Mouse (Mus musculus) brown adipose tissue, adult 24 weeks (tissue): ENCODE data around the gene Polr1e. TPM values are rescaled to one million over a fixed set of nuclear protein-coding genes. Genes with fewer than 3 reads are reported as not detected.
"Not testable (repeated sequence)": the region's sequence is repeated elsewhere in the genome, so short reads cannot be mapped to it uniquely, and the experiment has no call there.

Experiments used
- H3K27ac ChIP-seq: fragments of 200-500 bp; replicated peaks from 2 replicates; pipeline ENCODE4 v1.5.1; 2012; ENCODE audit warnings: low read depth, mild to moderate bottlenecking, low read length
- H3K4me1 ChIP-seq: fragments of 200-500 bp; 2 replicates; pipeline ENCODE4 v1.6.1; 2012; ENCODE audit warnings: low read length, mixed read lengths; ENCODE audit not compliant: control insufficient read depth, insufficient read depth, insufficient read length
- H3K4me3 ChIP-seq: fragments of 200-500 bp; 2 replicates; pipeline ENCODE4 v1.5.1; 2012; ENCODE audit warnings: low read depth, mild to moderate bottlenecking, low read length, moderate library complexity; ENCODE audit not compliant: insufficient read depth
- polyA plus RNA-seq: library from polyadenylated mRNA; stranded (reverse); fragments of >200 nt; gene quantifications from 2 replicates; pipeline ENCODE4 v1.2.4, GENCODE M21; 2012; ENCODE audit not compliant: missing spikeins, insufficient read depth, insufficient read length

Gene Polr1e
- polyA plus RNA-seq, 1 experiment, result 10.1 TPM

GRCm38 (mm10) chr4:45064577-45064976 is 46.2 kb downstream of the Polr1e start:
- H3K27ac ChIP-seq, result no peak overlapping the region
- no peaks in the 10 kb centered on the region for H3K4me1 ChIP-seq
- H3K4me3 ChIP-seq, result no peak overlapping the region

GRCm38 (mm10) chr4:45066036-45066730 is 47.8 kb downstream of the Polr1e start:
- H3K4me3 ChIP-seq, result no peak overlapping the region
- no peaks in the 10 kb centered on the region for H3K4me1 ChIP-seq
- H3K27ac ChIP-seq, result no peak overlapping the region

GRCm38 (mm10) chr4:45067742-45068141 is 49.4 kb downstream of the Polr1e start:
- Histone ChIP-seq H3K4me3 (no peak overlapping the region), H3K27ac (no peak overlapping the region)

GRCm38 (mm10) chr4:45072261-45072973 is 54.0 kb downstream of the Polr1e start:
- H3K4me1 ChIP-seq, result no peaks in the 10 kb centered on the region
- H3K27ac ChIP-seq, result no peak overlapping the region
- H3K4me3 ChIP-seq, result no peak overlapping the region

More at GRCm38 (mm10) chr4:45067742-45068141, 49.4 kb downstream of the Polr1e start:
- H3K4me1 ChIP-seq, result no peaks in the 10 kb centered on the region

- Histone ChIP-seq H3K4me1 (no peaks in the 10 kb centered on the region), H3K4me3 (no peak overlapping the region), H3K27ac (no peak overlapping the region)
Observed at GRCm38 (mm10) chr4:45073544-45073943, 55.2 kb downstream of the Polr1e start.

GRCm38 (mm10) chr4:45081041-45081440 is 62.7 kb downstream of the Polr1e start:
- H3K27ac ChIP-seq, H3K4me3 ChIP-seq, H3K4me1 ChIP-seq: not testable (repeated sequence)

- H3K27ac ChIP-seq, result no peak overlapping the region
- no peaks in the 10 kb centered on the region for H3K4me1 ChIP-seq
- peak overlapping the region; percentile 61 for H3K4me3 ChIP-seq
Observed at GRCm38 (mm10) chr4:45082951-45083350, 64.6 kb downstream of the Polr1e start.

GRCm38 (mm10) chr4:45083487-45083886 is 65.1 kb downstream of the Polr1e start:
- H3K4me1 ChIP-seq, result no peaks in the 10 kb centered on the region
- peak overlapping the region; percentile 61 for H3K4me3 ChIP-seq
- H3K27ac ChIP-seq, result no peak overlapping the region

GRCm38 (mm10) chr4:45084021-45084894 is 65.9 kb downstream of the Polr1e start, which contains the start of gene Fbxo10:
Gene Fbxo10 (minus strand): TSS chr4:45084604.
- no peaks in the 10 kb centered on the region for H3K4me1 ChIP-seq
- no peak within 1 kb of the TSS for H3K27ac ChIP-seq
- peak within 1 kb of the TSS; percentile 61 for H3K4me3 ChIP-seq

- no peaks in the 10 kb centered on the region for H3K4me1 ChIP-seq
- H3K4me3 ChIP-seq, result peak overlapping the region; percentile 61
- H3K27ac ChIP-seq, result no peak overlapping the region
Observed at GRCm38 (mm10) chr4:45084895-45085290, 66.5 kb downstream of the Polr1e start.

Other genes with a start within 250 kb of the Polr1e start
- gene Grhpr, start 37.2 kb upstream of the Polr1e start, polyA plus RNA-seq, result 50.3 and 55.8 TPM in 2 replicates
- 4.0 and 5.0 TPM in 2 replicates for gene Zbtb5, start 6.2 kb upstream of the Polr1e start, polyA plus RNA-seq
- gene Fbxo10, start 66.0 kb downstream of the Polr1e start, polyA plus RNA-seq, result 1.1 TPM in 2 replicates
- 316 and 377 TPM in 2 replicates for gene Tomm5, start 89.5 kb downstream of the Polr1e start, polyA plus RNA-seq
- not detected in 2 replicates for gene Frmpd1, start 166.3 kb downstream of the Polr1e start, polyA plus RNA-seq